Mouse (Mus musculus): ENCODE results near the gene Hoxb7. TPM values are rescaled to one million over a fixed set of nuclear protein-coding genes. Genes with fewer than 3 reads are reported as not detected.

Gene Hoxb7
- polyA plus RNA-seq, 1 experiment = not detected

- H3K4me1 ChIP-seq (ENCODE audit: control insufficient read depth, insufficient read depth, low read length) = no peaks in the 10 kb centered on the region
- TF ChIP-seq POLR2A (IDR thresholded peaks at IDR 0.05; ENCODE audit: insufficient read depth, low read depth, low read length) = no peak
- TF ChIP-seq CTCF (IDR thresholded peaks at IDR 0.05; ENCODE audit: insufficient read depth, low read depth, low read length) = peak; percentile 38; the same call in 1 of the 2 replicates
- 2% methylated on average over 69 of the region's 69 CpGs for WGBS
- no peak within 1 kb of the TSS for H3K4me3 ChIP-seq (ENCODE audit: insufficient read depth, low read depth, low read length)
- H3K27ac ChIP-seq (ENCODE audit: insufficient read depth, low read depth, low read length) = no peak within 1 kb of the TSS
Observed at GRCm38 (mm10) chr11:96303151-96304099, 17.0 kb downstream of the Hoxb7 start, which contains the start of gene Hoxb5. Gene Hoxb5 (plus strand): TSS chr11:96303336.

GRCm38 (mm10) chr11:96304381-96305195, 18.2 kb downstream of the Hoxb7 start:
- Histone ChIP-seq H3K4me1 (ENCODE audit: control insufficient read depth, insufficient read depth, low read length) (no peaks in the 10 kb centered on the region), H3K4me3 (ENCODE audit: insufficient read depth, low read depth, low read length) (no peak overlapping the region), H3K27ac (ENCODE audit: insufficient read depth, low read depth, low read length) (no peak overlapping the region)
- 6% methylated on average over 38 of the region's 38 CpGs for WGBS
- TF ChIP-seq POLR2A (IDR thresholded peaks at IDR 0.05; ENCODE audit: insufficient read depth, low read depth, low read length) (no peak), CTCF (IDR thresholded peaks at IDR 0.05; ENCODE audit: insufficient read depth, low read depth, low read length) (no peak)

GRCm38 (mm10) chr11:96305505-96306182, 19.2 kb downstream of the Hoxb7 start:
- TF ChIP-seq CTCF (IDR thresholded peaks at IDR 0.05; ENCODE audit: insufficient read depth, low read depth, low read length) (no peak), POLR2A (IDR thresholded peaks at IDR 0.05; ENCODE audit: insufficient read depth, low read depth, low read length) (no peak)
- WGBS = 71% methylated on average over 6 of the region's 6 CpGs
- H3K4me3 ChIP-seq (ENCODE audit: insufficient read depth, low read depth, low read length) = no peak overlapping the region
- no peak overlapping the region for H3K27ac ChIP-seq (ENCODE audit: insufficient read depth, low read depth, low read length)
- H3K4me1 ChIP-seq (ENCODE audit: control insufficient read depth, insufficient read depth, low read length) = no peaks in the 10 kb centered on the region

GRCm38 (mm10) chr11:96306183-96306907, 19.9 kb downstream of the Hoxb7 start:
- TF ChIP-seq POLR2A (IDR thresholded peaks at IDR 0.05; ENCODE audit: insufficient read depth, low read depth, low read length) = no peak
- TF ChIP-seq CTCF (IDR thresholded peaks at IDR 0.05; ENCODE audit: insufficient read depth, low read depth, low read length) = no peak
- no peak overlapping the region for H3K4me3 ChIP-seq (ENCODE audit: insufficient read depth, low read depth, low read length)
- no peaks in the 10 kb centered on the region for H3K4me1 ChIP-seq (ENCODE audit: control insufficient read depth, insufficient read depth, low read length)
- H3K27ac ChIP-seq (ENCODE audit: insufficient read depth, low read depth, low read length) = no peak overlapping the region
- WGBS = 31% methylated on average over 7 of the region's 7 CpGs

- no peak overlapping the region for H3K4me3 ChIP-seq (ENCODE audit: insufficient read depth, low read depth, low read length)
- H3K27ac ChIP-seq (ENCODE audit: insufficient read depth, low read depth, low read length) = no peak overlapping the region
- WGBS = 14% methylated on average over 13 of the region's 13 CpGs
- TF ChIP-seq POLR2A (IDR thresholded peaks at IDR 0.05; ENCODE audit: insufficient read depth, low read depth, low read length) (no peak), CTCF (IDR thresholded peaks at IDR 0.05; ENCODE audit: insufficient read depth, low read depth, low read length) (no peak)
- H3K4me1 ChIP-seq (ENCODE audit: control insufficient read depth, insufficient read depth, low read length) = no peaks in the 10 kb centered on the region
Observed at GRCm38 (mm10) chr11:96306908-96307269, 20.5 kb downstream of the Hoxb7 start.

- no peaks in the 10 kb centered on the region for H3K4me1 ChIP-seq (ENCODE audit: control insufficient read depth, insufficient read depth, low read length)
- no peak overlapping the region for H3K27ac ChIP-seq (ENCODE audit: insufficient read depth, low read depth, low read length)
- WGBS = 13% methylated on average over 4 of the region's 4 CpGs
Observed at GRCm38 (mm10) chr11:96308763-96309162, 22.3 kb downstream of the Hoxb7 start.

GRCm38 (mm10) chr11:96309288-96309687, 22.9 kb downstream of the Hoxb7 start:
- WGBS = 12% methylated on average over 4 of the region's 4 CpGs
- TF ChIP-seq POLR2A (IDR thresholded peaks at IDR 0.05; ENCODE audit: insufficient read depth, low read depth, low read length) = no peak
- TF ChIP-seq CTCF (IDR thresholded peaks at IDR 0.05; ENCODE audit: insufficient read depth, low read depth, low read length) = no peak
- H3K27ac ChIP-seq (ENCODE audit: insufficient read depth, low read depth, low read length) = no peak overlapping the region
- H3K4me1 ChIP-seq (ENCODE audit: control insufficient read depth, insufficient read depth, low read length) = no peaks in the 10 kb centered on the region
- H3K4me3 ChIP-seq (ENCODE audit: insufficient read depth, low read depth, low read length) = no peak overlapping the region

More at GRCm38 (mm10) chr11:96308763-96309162, 22.3 kb downstream of the Hoxb7 start:
- no peak for TF ChIP-seq POLR2A (IDR thresholded peaks at IDR 0.05; ENCODE audit: insufficient read depth, low read depth, low read length)
- no peak for TF ChIP-seq CTCF (IDR thresholded peaks at IDR 0.05; ENCODE audit: insufficient read depth, low read depth, low read length)
- no peak overlapping the region for H3K4me3 ChIP-seq (ENCODE audit: insufficient read depth, low read depth, low read length)

Measured in olfactory bulb, adult 2 months (tissue).